Mouse (Mus musculus) midbrain, embryonic 16.5 days (tissue): ENCODE measurements around the gene Il21r. TPM values are rescaled to one million over a fixed set of nuclear protein-coding genes. Genes with fewer than 3 reads are reported as not detected.

Experiments used
- ATAC-seq: fragments of 200-750 bp; cut with Nextera tagmentation; 2 replicates; pipeline ENCODE4 v1.8.0; 2017; ENCODE audit warnings: moderate TSS enrichment
- H3K27ac ChIP-seq: fragments of 300-500 bp; sonication (generic); 2 replicates; pipeline ENCODE4 v1.5.1; 2014; ENCODE audit warnings: mild to moderate bottlenecking, low read length, mixed read lengths
- H3K27me3 ChIP-seq: fragments of 300-500 bp; sonication (generic); 2 replicates; pipeline ENCODE4 v1.6.1; 2014; ENCODE audit warnings: low read depth, low read length, mixed read lengths; ENCODE audit not compliant: control insufficient read depth, insufficient read depth
- H3K36me3 ChIP-seq: fragments of 300-500 bp; sonication (generic); 2 replicates; pipeline ENCODE4 v1.6.1; 2014; ENCODE audit warnings: mild to moderate bottlenecking, low read length, moderate library complexity, mixed read lengths; ENCODE audit not compliant: control insufficient read depth, insufficient read depth
- H3K4me1 ChIP-seq: fragments of 300-500 bp; sonication (generic); 2 replicates; pipeline ENCODE4 v1.6.1; 2014; ENCODE audit warnings: mild to moderate bottlenecking, low read length, mixed read lengths; ENCODE audit not compliant: control insufficient read depth, insufficient read depth
- H3K4me2 ChIP-seq: fragments of 300-500 bp; sonication (generic); 2 replicates; pipeline ENCODE4 v1.6.1; 2014; ENCODE audit warnings: mild to moderate bottlenecking, low read length, mixed read lengths
- H3K4me3 ChIP-seq: fragments of 300-500 bp; sonication (generic); 2 replicates; pipeline ENCODE4 v1.5.1; 2014; ENCODE audit warnings: low read depth, mild to moderate bottlenecking, low read length, moderate library complexity, mixed read lengths
- H3K9ac ChIP-seq: fragments of 300-500 bp; sonication (generic); 2 replicates; pipeline ENCODE4 v1.6.1; 2014; ENCODE audit warnings: low read depth, low read length, mixed read lengths
- H3K9me3 ChIP-seq: fragments of 300-500 bp; sonication (generic); replicated peaks from 2 replicates; pipeline ENCODE4 v1.6.1; 2014; ENCODE audit warnings: mild to moderate bottlenecking, low read length, mixed read lengths; ENCODE audit not compliant: control insufficient read depth, poor library complexity, severe bottlenecking
- WGBS: fragments of 180-500 bp; shearing (Covaris S2); extraction: QIAGEN DNeasy Blood & Tissue Kit; methylation state at CpG from one replicate; pipeline ENCODE4 v1.1.7; 2014; 5-methylcytosine and 5-hydroxymethylcytosine counted together
- polyA plus RNA-seq: library from polyadenylated mRNA; unstranded; fragments of >200 nt; fragmentation: Nextera tagmentation; extraction: Ambion mirVana; gene quantifications from 2 replicates; pipeline ENCODE4 v1.2.1, GENCODE M21; 2015

The Il21r gene
- polyA plus RNA-seq, 1 experiment from 2014 or later, result 0.28 TPM

GRCm38 (mm10) chr7:125596406-125596805 lies 6.8 kb upstream of the Il21r start:
- WGBS, result 61% methylated on average over 3 of the region's 3 CpGs
- H3K27ac ChIP-seq, result no peak overlapping the region
- no peaks in the 10 kb centered on the region for H3K4me1 ChIP-seq
- no peak overlapping the region for H3K4me2 ChIP-seq
- H3K36me3 ChIP-seq, result no peaks in the 10 kb centered on the region
- H3K9ac ChIP-seq, result no peak overlapping the region
- H3K27me3 ChIP-seq, result no peaks in the 10 kb centered on the region; the same call in 1 of the 2 replicates
- H3K9me3 ChIP-seq, result no peaks in the 10 kb centered on the region
- no peak for ATAC-seq
- H3K4me3 ChIP-seq, result no peak overlapping the region

- no peak for ATAC-seq
- H3K27ac ChIP-seq, result no peak overlapping the region
- H3K4me2 ChIP-seq, result no peak overlapping the region
- no peaks in the 10 kb centered on the region for H3K36me3 ChIP-seq
- H3K4me1 ChIP-seq, result no peaks in the 10 kb centered on the region
- no peaks in the 10 kb centered on the region for H3K9me3 ChIP-seq
- 91% methylated on average over 9 of the region's 9 CpGs for WGBS
- H3K9ac ChIP-seq, result no peak overlapping the region
- H3K4me3 ChIP-seq, result no peak overlapping the region
- H3K27me3 ChIP-seq, result no peaks in the 10 kb centered on the region; the same call in 1 of the 2 replicates
Measured at GRCm38 (mm10) chr7:125597083-125597482, 6.1 kb upstream of the Il21r start.

GRCm38 (mm10) chr7:125597516-125598347 lies 5.5 kb upstream of the Il21r start:
- Histone ChIP-seq H3K4me2 (no peak overlapping the region), H3K27ac (no peak overlapping the region), H3K27me3 (no peaks in the 10 kb centered on the region; the same call in 1 of the 2 replicates), H3K4me1 (no peaks in the 10 kb centered on the region), H3K4me3 (no peak overlapping the region), H3K36me3 (no peaks in the 10 kb centered on the region), H3K9me3 (no peaks in the 10 kb centered on the region), H3K9ac (no peak overlapping the region)
- ATAC-seq, result no peak
- WGBS, result 82% methylated on average over 11 of the region's 11 CpGs

- ATAC-seq, result no peak
- H3K36me3 ChIP-seq, result no peaks in the 10 kb centered on the region
- no peaks in the 10 kb centered on the region for H3K9me3 ChIP-seq
- no peaks in the 10 kb centered on the region; the same call in 1 of the 2 replicates for H3K27me3 ChIP-seq
- WGBS, result 78% methylated on average over 4 of the region's 4 CpGs
- no peak overlapping the region for H3K9ac ChIP-seq
- H3K4me2 ChIP-seq, result no peak overlapping the region
- no peak overlapping the region for H3K4me3 ChIP-seq
- H3K4me1 ChIP-seq, result no peaks in the 10 kb centered on the region
- no peak overlapping the region for H3K27ac ChIP-seq
Measured at GRCm38 (mm10) chr7:125599373-125599973, 3.8 kb upstream of the Il21r start.

- Histone ChIP-seq H3K4me2 (no peak overlapping the region), H3K27me3 (no peaks in the 10 kb centered on the region; the same call in 1 of the 2 replicates), H3K9me3 (no peaks in the 10 kb centered on the region), H3K4me3 (no peak overlapping the region), H3K27ac (no peak overlapping the region), H3K9ac (no peak overlapping the region), H3K4me1 (no peaks in the 10 kb centered on the region), H3K36me3 (no peaks in the 10 kb centered on the region)
- 76% methylated on average over 10 of the region's 10 CpGs for WGBS
- ATAC-seq, result no peak
Measured at GRCm38 (mm10) chr7:125600136-125600535, 3.1 kb upstream of the Il21r start.

GRCm38 (mm10) chr7:125600612-125601279 lies 2.5 kb upstream of the Il21r start:
- no peak overlapping the region for H3K9ac ChIP-seq
- H3K4me3 ChIP-seq, result no peak overlapping the region
- H3K9me3 ChIP-seq, result no peaks in the 10 kb centered on the region
- no peak overlapping the region for H3K27ac ChIP-seq
- 49% methylated on average over 6 of the region's 6 CpGs for WGBS
- no peaks in the 10 kb centered on the region for H3K36me3 ChIP-seq
- H3K27me3 ChIP-seq, result no peaks in the 10 kb centered on the region; the same call in 1 of the 2 replicates
- no peak overlapping the region for H3K4me2 ChIP-seq
- no peak for ATAC-seq
- no peaks in the 10 kb centered on the region for H3K4me1 ChIP-seq

GRCm38 (mm10) chr7:125601280-125601670 lies 2.0 kb upstream of the Il21r start:
- H3K9ac ChIP-seq, result no peak overlapping the region
- 91% methylated on average over 6 of the region's 6 CpGs for whole genome bisulfite sequencing
- H3K27me3 ChIP-seq, result no peaks in the 10 kb centered on the region; the same call in 1 of the 2 replicates
- no peak overlapping the region for H3K27ac ChIP-seq
- no peak overlapping the region for H3K4me3 ChIP-seq
- no peak overlapping the region for H3K4me2 ChIP-seq
- no peaks in the 10 kb centered on the region for H3K4me1 ChIP-seq
- no peaks in the 10 kb centered on the region for H3K9me3 ChIP-seq
- no peaks in the 10 kb centered on the region for H3K36me3 ChIP-seq
- ATAC-seq, result no peak

GRCm38 (mm10) chr7:125601821-125602448 lies 1.3 kb upstream of the Il21r start:
- Histone ChIP-seq H3K9me3 (no peaks in the 10 kb centered on the region), H3K27ac (no peak overlapping the region), H3K36me3 (no peaks in the 10 kb centered on the region), H3K4me1 (no peaks in the 10 kb centered on the region), H3K9ac (no peak overlapping the region), H3K27me3 (no peaks in the 10 kb centered on the region; the same call in 1 of the 2 replicates), H3K4me3 (no peak overlapping the region), H3K4me2 (no peak overlapping the region)
- 77% methylated on average over 11 of the region's 11 CpGs for WGBS
- ATAC-seq, result no peak
